Mouse (Mus musculus) liver, adult 2 months (tissue): ENCODE results near the gene P2rx5. TPM values are rescaled to one million over a fixed set of nuclear protein-coding genes. Genes with fewer than 3 reads are reported as not detected.
A peak's percentile ranks its signal among the peaks of the same experiment; 100 is the strongest.

Experiments used
- DNase-seq: peaks from one replicate; pipeline ENCODE4 v3.0.0-alpha.2; 2011; ENCODE audit warnings: low read depth, low spot score; ENCODE audit errors: extremely low read depth
- H3K27ac ChIP-seq: fragments of 200-500 bp; replicated peaks from 2 replicates; pipeline ENCODE4 v1.5.1; 2012; ENCODE audit warnings: low read depth, mild to moderate bottlenecking, control low read depth, inconsistent platforms, low read length; ENCODE audit not compliant: insufficient read depth
- H3K27me3 ChIP-seq: fragments of 200-500 bp; 2 replicates; pipeline ENCODE4 v1.6.1; 2012; ENCODE audit warnings: mild to moderate bottlenecking, moderate library complexity, low read length, inconsistent platforms; ENCODE audit not compliant: control insufficient read depth, insufficient read depth
- H3K36me3 ChIP-seq: fragments of 200-500 bp; 2 replicates; pipeline ENCODE4 v1.6.1; 2012; ENCODE audit warnings: low read length, inconsistent platforms; ENCODE audit not compliant: control insufficient read depth, insufficient read depth
- H3K4me1 ChIP-seq: fragments of 200-500 bp; 2 replicates; pipeline ENCODE4 v1.6.1; 2011; ENCODE audit warnings: low read length; ENCODE audit not compliant: control insufficient read depth, insufficient read depth
- H3K4me3 ChIP-seq: fragments of 200-500 bp; 2 replicates; pipeline ENCODE4 v1.5.1; 2011; ENCODE audit warnings: low read depth, mild to moderate bottlenecking, control low read depth, low read length, moderate library complexity; ENCODE audit not compliant: insufficient read depth
- H3K79me2 ChIP-seq: fragments of 200-500 bp; 2 replicates; pipeline ENCODE4 v1.6.1; 2012; ENCODE audit warnings: inconsistent platforms, mild to moderate bottlenecking, low read length, moderate library complexity; ENCODE audit not compliant: control insufficient read depth, insufficient read depth
- H3K9ac ChIP-seq: fragments of 200-500 bp; 2 replicates; pipeline ENCODE4 v1.6.1; 2012; ENCODE audit warnings: low read depth, mild to moderate bottlenecking, control low read depth, inconsistent platforms, low read length
- CTCF ChIP-seq: fragments of 200-500 bp; IDR thresholded peaks from 2 replicates; pipeline ENCODE4 v1.5.1; 2011; ENCODE audit warnings: low read depth, low read length, control low read depth
- POLR2A ChIP-seq: fragments of 200-500 bp; IDR thresholded peaks from 2 replicates; pipeline ENCODE4 v1.6.1; 2011; ENCODE audit warnings: low read length, control low read depth; ENCODE audit not compliant: insufficient read depth; ENCODE audit errors: extremely low read depth
- WGBS: fragments of 180-500 bp; shearing (Covaris S2); methylation state at CpG from one replicate; pipeline ENCODE4 v1.1.7; 2018; 5-methylcytosine and 5-hydroxymethylcytosine counted together
- polyA plus RNA-seq: library from polyadenylated mRNA; depleted of rRNA; stranded (reverse); fragments of >200 nt; gene quantifications from 2 replicates; pipeline ENCODE4 v1.2.3, GENCODE M21; 2012
- total RNA-seq: library from RNA; depleted of rRNA; stranded (reverse); fragments of >200 nt; gene quantifications from 2 replicates; pipeline ENCODE4 v1.2.3, GENCODE M21; 2014

Gene P2rx5
- total and polyA plus RNA-seq, 2 experiments = 0.06 to 0.09 TPM

DNA sequence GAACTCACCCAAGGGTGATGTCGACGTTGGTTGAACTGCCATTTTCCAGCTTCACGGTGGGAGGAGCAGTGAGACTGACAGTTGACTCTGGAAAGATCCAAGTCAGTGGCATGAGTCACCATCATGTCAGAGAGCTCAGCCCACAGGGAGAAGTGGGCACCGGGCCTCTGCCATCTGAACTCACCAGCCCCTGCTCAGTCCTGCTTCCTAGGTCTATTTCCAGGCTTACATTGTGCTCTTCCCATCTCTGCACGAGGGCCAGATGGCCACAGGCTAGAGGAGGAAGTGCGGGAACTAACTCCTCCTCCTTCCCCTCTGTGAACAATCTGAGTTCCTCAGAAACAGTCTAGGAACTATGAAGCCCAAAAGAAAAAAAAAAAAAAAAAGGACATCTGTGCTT is 32.8 kb downstream of the P2rx5 start:
- WGBS = 78% methylated on average over 6 of the region's 6 CpGs
- peaks cover 24% of the 10 kb centered on the region; the same call in 1 of the 2 replicates for H3K36me3 ChIP-seq
- DNase-seq = no peak
- TF ChIP-seq CTCF = no peak
- TF ChIP-seq POLR2A = no peak
- no peaks in the 10 kb centered on the region for H3K79me2 ChIP-seq
- no peaks in the 10 kb centered on the region for H3K4me1 ChIP-seq
- no peak overlapping the region for H3K27ac ChIP-seq
- no peaks in the 10 kb centered on the region for H3K27me3 ChIP-seq
- no peak overlapping the region for H3K4me3 ChIP-seq
- H3K9ac ChIP-seq = no peak overlapping the region

DNA sequence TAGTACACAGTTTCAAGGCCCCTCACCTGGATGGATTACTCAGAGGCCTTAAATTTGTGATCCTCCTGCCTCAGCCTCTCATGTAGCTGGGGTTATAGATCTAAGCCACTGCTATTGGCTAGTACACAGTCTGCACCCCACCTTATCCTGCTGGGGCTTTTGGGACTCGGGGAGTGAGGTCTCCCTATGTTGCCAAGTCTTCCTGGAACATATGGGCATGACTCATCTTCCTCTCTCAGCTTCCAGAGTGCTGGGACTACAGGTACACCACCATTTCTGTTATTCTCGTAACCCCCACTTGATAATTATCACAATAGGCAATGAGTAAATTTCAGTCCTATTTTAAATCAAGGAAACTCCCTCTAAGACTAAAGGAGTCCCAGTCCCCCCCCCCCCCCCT is 34.2 kb downstream of the P2rx5 start:
- H3K27me3 ChIP-seq = no peaks in the 10 kb centered on the region
- 85% methylated on average over 2 of the region's 2 CpGs for WGBS

DNA sequence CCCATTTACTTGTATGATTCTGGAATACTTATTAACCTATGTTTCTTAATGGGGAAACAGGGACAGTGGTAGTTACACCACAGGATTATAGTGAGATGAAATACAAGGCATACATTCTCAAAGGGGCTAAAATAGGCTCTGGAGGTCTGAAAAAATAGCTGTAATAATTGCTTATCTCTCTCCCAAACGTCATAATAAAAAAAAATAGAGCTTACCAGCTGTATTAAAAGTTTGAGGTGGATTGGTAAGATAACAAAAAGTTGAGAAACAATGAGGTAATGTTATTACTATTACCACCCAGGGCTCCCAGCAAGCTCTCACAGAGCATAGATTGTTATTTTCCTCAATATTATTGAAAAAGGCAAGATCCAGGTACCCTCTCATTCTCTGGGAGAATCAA is 38.0 kb downstream of the P2rx5 start:
- Histone ChIP-seq H3K79me2 (peaks cover 3% of the 10 kb centered on the region; the same call in 1 of the 2 replicates), H3K4me1 (peaks cover 12% of the 10 kb centered on the region), H3K27ac (no peak overlapping the region), H3K27me3 (no peaks in the 10 kb centered on the region), H3K9ac (peak overlapping the region; percentile 86), H3K36me3 (peaks cover 3% of the 10 kb centered on the region; the same call in 1 of the 2 replicates), H3K4me3 (peak overlapping the region; percentile 64)
- WGBS = 3% methylated on average over 1 of the region's 1 CpGs
- no peak for TF ChIP-seq CTCF
- DNase-seq = no peak

More for the DNA sequence above, 34.2 kb downstream of the P2rx5 start:
- DNase-seq = no peak
- H3K9ac ChIP-seq = no peak overlapping the region
- H3K27ac ChIP-seq = no peak overlapping the region
- H3K4me1 ChIP-seq = no peaks in the 10 kb centered on the region
- H3K4me3 ChIP-seq = no peak overlapping the region
- H3K79me2 ChIP-seq = no peaks in the 10 kb centered on the region; the same call in 1 of the 2 replicates
- H3K36me3 ChIP-seq = peaks cover 18% of the 10 kb centered on the region; the same call in 1 of the 2 replicates
- TF ChIP-seq POLR2A (no peak), CTCF (no peak)

DNA sequence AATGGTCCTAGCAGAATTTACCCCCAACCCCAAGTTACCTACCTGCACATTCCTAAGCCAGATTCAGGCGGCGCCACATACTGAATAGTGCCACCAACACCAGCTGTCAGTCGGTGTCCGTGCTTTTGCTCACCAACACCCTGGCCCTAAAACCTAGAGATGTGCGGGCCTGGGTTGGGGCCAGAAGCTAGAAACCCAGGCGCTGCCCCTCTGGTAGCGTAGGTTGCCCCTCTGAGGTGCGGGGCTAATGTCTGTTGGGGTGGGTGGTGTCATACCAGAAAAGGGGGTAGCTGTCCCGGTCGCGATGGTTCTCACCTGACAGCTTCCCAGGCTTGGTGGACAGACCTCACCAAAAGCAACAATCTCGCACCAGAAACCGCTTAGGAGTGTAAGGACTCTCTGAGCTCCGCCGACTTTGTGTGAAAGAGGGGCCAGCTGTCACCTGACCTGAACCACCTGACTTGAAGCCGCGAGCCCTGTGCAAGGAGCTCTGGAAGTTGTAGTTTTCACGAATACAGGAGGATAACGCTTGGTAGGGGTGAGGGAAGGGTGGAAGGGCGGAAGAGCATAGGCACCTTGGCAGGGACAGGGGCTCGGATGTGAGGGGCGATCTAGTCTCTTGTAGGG is 38.5 kb downstream of the P2rx5 start, which contains the start of gene Ctns:
Gene Ctns, minus strand, starts transcription at position 440 of the 627 bp plus-strand sequence.
- Histone ChIP-seq H3K27ac (peak within 1 kb of the TSS; percentile 95), H3K27me3 (no peaks in the 10 kb centered on the region), H3K79me2 (peaks cover 3% of the 10 kb centered on the region; the same call in 1 of the 2 replicates), H3K4me1 (peaks cover 12% of the 10 kb centered on the region), H3K36me3 (peaks cover 3% of the 10 kb centered on the region; the same call in 1 of the 2 replicates), H3K4me3 (peak within 1 kb of the TSS; percentile 64), H3K9ac (peak within 1 kb of the TSS; percentile 92)
- TF ChIP-seq CTCF (no peak), POLR2A (peak; percentile 54; the same call in 1 of the 2 replicates)
- under 1% methylated on average over 22 of the region's 22 CpGs for WGBS
- DNase-seq = peak; percentile 89

DNA sequence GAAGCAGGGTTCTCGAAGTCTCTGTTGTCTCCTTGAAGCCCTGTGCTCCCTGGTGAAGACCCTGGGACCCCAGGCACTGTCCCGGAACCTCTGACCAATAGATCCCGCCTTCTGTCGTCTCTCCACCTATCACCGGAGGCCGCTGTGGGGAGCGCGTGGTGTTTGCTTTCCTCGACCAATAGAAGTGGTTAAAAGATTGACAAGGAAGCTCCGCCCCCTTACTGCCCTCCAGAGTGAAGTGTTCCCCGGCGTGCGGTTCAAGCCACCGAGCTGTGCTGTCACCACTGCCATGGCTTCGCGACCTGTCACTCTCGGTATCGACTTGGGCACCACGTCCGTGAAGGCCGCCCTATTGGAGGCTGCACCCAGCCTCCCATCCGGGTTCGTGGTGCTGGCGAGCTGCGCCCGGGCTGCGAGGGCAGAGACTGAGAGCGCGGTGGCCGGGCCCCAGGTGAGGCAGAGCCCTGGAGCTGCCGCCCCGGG is 39.0 kb downstream of the P2rx5 start, which contains the start of gene Shpk:
Gene Shpk, plus strand, starts transcription at position 231 of the 483 bp plus-strand sequence.
- under 1% methylated on average over 32 of the region's 32 CpGs for WGBS
- DNase-seq = peak; percentile 93
- no peaks in the 10 kb centered on the region for H3K27me3 ChIP-seq

DNA sequence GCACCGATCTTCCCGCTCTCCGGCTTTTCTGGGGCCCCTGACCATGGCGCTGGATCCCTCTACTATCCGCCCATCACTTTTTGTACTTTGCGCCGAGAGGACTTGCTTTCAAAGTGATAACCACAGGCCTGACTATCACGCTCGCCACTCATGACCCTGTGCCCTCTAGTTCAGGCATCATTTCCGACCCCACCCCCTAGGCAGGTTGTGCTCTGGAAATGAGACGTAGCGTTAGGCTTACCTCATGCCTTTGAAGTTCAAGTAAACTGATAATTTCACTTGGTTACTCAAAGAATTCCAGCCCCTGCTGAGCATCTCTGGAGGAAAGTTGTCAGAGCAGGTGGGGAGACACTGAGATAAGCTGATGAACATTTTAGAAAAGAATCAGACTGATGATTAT is 39.7 kb downstream of the P2rx5 start:
- 2% methylated on average over 12 of the region's 12 CpGs for WGBS
- no peaks in the 10 kb centered on the region for H3K27me3 ChIP-seq
- H3K79me2 ChIP-seq = peaks cover 6% of the 10 kb centered on the region; the same call in 1 of the 2 replicates
- H3K27ac ChIP-seq = peak overlapping the region; percentile 95
- TF ChIP-seq CTCF = no peak
- no peak for TF ChIP-seq POLR2A
- peaks cover 12% of the 10 kb centered on the region for H3K4me1 ChIP-seq
- peak overlapping the region; percentile 64 for H3K4me3 ChIP-seq
- peaks cover 7% of the 10 kb centered on the region; the same call in 1 of the 2 replicates for H3K36me3 ChIP-seq
- DNase-seq = peak; percentile 94
- peak overlapping the region; percentile 92 for H3K9ac ChIP-seq

More for the DNA sequence above, 39.0 kb downstream of the P2rx5 start, which contains the start of gene Shpk:
- H3K4me3 ChIP-seq = peak within 1 kb of the TSS; percentile 64
- peaks cover 12% of the 10 kb centered on the region for H3K4me1 ChIP-seq
- peak; percentile 94 for TF ChIP-seq POLR2A
- TF ChIP-seq CTCF = no peak
- peak within 1 kb of the TSS; percentile 92 for H3K9ac ChIP-seq
- H3K36me3 ChIP-seq = peaks cover 3% of the 10 kb centered on the region; the same call in 1 of the 2 replicates
- H3K79me2 ChIP-seq = peaks cover 6% of the 10 kb centered on the region; the same call in 1 of the 2 replicates
- H3K27ac ChIP-seq = peak within 1 kb of the TSS; percentile 95
